Mouse (Mus musculus): ENCODE data around the gene Clpp.

Gene Clpp

DNA sequence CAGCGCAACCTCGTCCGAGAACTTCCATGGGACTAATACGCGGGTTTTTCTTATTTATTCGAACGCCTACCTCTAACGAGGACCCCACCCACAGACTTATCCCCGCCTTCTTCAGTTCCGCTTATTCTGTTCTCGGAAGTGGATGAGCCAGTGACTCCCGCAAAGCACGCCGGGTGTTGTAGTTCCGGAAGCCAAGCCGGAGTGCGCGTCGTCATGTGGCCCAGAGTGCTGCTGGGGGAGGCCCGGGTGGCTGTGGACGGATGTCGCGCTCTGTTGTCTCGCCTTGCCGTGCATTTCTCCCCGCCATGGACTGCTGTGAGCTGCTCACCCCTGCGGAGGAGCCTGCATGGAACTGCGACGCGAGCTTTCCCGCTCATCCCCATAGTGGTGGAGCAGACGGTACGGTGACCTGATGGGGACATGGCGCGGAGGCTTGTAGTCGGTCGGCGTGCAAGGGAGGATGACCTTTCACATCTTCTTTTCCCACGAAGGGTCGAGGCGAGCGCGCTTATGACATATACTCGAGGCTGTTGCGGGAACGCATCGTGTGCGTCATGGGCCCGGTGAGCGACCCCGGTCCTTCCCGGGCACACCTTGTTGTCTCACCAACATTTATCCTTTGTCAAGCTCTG is at the start of gene Clpp:
Gene Clpp, plus strand, starts transcription at position 191 of the 632 bp plus-strand sequence.
- peak; percentile 96 for DNase-seq (ENCODE audit: extremely low read depth, low read depth)

DNA sequence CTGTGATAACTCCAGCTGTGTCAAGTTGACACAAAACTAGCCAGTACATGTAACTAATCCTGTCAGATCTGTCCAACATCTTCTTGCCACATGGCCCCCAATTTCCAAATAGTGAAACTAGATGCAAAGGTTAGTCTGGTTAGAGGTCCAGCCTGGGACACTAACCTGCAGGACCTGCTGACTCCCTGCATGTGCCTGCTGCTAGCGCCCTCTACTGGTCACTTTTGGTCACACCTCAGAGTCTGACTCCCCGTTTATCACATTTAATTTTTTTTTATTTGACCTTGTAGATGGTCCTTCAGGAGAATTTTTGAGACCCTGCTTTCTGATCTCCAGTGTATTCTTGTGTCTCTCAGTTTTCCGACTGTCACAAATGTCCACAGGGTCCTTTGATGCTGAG is 39.2 kb upstream of the Clpp start:
- peak; percentile 57 for DNase-seq (ENCODE audit: extremely low read depth, low read depth)

GRCm38 (mm10) chr17:56952639-56953038 is 37.5 kb upstream of the Clpp start:
- no peak for DNase-seq (ENCODE audit: extremely low read depth, low read depth)

DNA sequence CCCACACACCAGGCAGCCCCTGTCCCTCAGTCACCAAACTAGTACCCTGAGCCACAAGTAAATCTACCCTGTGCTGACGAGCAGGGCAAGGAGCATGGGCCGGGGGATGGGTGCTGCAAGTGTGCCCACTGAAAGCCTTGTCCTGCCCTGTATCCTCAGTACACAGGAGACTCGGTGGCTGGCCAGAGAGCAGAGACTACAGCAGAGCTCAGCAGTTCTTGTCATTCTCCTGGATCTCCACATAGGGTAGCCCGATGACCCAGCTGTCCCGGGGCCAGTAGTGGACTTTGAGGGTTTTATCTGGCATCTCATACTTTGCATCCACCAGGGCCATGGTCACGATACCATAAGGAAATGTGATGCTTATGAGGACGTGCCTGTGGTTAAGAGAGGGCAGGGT is 35.2 kb upstream of the Clpp start:
- DNase-seq (ENCODE audit: extremely low read depth, low read depth) = no peak

- peak; percentile 54 for DNase-seq (ENCODE audit: extremely low read depth, low read depth)
Observed at GRCm38 (mm10) chr17:56957763-56958429, 32.2 kb upstream of the Clpp start.

DNA sequence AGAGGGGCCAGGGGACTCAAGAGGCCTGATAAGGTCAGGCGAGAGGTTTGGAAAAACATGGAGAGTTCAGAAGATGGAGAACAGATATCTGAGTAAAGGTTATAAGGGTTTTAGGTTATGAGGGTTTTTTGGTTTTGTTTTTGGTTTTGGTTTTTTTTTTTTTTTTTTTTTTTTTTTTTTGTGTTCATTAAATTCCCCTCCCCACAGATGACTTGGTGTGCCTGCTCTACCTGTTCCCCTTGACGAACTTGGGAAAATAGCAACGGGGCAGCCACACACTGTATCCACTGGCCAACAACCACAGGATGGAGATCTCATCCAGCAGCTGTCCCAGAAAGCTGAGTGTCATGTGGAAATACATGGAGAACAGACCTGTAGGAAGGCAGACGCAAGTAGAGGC is 31.4 kb upstream of the Clpp start:
- DNase-seq (ENCODE audit: extremely low read depth, low read depth) = no peak

DNA sequence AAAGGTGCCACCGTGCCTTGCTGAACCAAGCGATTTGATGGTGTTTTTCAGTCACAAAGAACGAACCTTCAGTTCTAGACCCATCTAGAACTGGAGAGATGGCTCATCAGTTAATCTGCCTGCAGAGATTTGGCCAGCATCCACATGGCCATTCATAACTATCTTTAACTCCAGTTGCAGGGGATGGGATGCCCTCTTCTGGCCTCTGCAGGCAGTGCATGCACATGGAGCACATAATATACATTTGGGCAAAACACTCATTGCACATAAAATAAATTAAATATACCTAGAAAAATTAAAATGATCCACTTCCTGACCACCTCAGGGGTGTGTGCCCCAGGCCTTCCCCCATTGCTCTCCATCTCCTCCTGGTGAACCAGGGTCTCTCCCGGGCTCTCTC is 28.2 kb upstream of the Clpp start:
- no peak for DNase-seq (ENCODE audit: extremely low read depth, low read depth)

DNA sequence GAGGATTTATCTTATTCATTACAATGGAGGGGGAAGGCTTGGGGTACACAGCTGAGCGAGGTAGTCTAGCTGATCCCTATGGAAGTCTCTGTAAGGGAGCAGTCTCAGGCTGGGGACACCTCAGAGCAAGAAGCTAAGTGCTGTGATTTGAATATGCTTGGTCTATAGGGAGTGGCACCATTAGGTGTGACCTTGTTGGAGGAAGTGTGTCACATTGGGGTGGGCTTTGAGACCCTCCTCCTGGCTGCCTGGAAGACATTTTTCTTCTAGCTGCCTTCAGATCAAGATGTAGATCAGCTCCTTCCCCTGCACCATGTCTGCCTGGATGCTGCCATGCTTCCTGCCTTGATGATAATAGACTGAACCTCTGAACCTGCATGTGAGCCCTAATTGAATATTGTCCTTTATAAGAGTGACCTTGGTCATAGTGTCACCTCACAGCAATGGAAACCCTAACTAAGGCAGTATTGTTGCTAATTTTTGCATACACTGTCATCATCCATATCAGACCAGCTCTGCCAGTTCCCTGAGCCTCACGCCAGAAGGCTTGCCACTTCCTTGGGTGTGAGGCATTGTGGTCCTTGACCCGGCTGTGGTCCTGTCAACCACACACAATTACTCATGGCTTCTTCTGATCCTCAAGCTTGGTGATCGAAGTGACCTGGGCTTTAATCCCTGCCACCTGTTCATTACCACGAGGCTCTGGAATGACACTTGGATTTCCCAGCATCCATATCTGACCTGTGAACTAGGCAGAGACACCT is 27.3 kb upstream of the Clpp start:
- DNase-seq (ENCODE audit: extremely low read depth, low read depth) = no peak

- no peak for DNase-seq (ENCODE audit: extremely low read depth, low read depth)
Observed at GRCm38 (mm10) chr17:56963646-56964045, 26.5 kb upstream of the Clpp start.

DNA sequence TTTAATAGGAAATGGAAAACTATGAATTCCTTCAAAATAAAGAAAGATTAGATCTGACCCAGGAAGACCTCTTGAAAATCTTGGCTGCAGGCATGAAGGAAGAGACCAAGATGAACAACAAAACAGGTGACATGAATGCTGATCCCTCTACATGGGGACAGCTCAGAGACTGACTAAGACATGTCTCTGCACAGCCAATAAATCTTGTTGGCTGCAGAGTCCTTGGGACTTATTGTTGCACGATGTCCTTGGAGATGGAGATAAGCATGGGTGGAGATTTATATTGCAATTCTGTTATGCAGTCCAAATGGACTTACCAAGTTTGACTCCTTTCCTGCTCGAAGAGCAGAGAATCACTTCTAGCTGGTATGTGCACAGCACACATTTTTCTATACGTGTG is 20.8 kb upstream of the Clpp start:
- DNase-seq (ENCODE audit: extremely low read depth, low read depth) = no peak

DNA sequence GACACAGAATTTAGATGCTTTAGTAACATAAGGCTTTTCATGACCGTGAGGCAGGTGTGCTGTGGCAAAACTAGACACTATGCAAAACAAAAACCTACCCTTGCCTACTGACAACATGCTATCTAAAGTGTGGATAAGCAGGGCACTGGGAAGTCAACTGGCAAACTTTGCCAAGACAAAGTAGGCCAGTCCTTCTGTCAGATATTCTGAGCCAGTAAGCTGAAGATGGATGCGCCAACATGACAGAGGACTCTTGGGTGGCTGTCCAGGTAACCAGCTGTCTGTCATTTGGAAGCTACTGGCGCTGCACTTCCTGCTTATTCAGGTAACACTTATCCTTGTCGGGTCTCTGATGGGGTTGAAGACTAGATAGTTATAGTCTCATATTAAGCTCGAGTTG is 20.0 kb upstream of the Clpp start:
- DNase-seq (ENCODE audit: extremely low read depth, low read depth) = no peak

DNA sequence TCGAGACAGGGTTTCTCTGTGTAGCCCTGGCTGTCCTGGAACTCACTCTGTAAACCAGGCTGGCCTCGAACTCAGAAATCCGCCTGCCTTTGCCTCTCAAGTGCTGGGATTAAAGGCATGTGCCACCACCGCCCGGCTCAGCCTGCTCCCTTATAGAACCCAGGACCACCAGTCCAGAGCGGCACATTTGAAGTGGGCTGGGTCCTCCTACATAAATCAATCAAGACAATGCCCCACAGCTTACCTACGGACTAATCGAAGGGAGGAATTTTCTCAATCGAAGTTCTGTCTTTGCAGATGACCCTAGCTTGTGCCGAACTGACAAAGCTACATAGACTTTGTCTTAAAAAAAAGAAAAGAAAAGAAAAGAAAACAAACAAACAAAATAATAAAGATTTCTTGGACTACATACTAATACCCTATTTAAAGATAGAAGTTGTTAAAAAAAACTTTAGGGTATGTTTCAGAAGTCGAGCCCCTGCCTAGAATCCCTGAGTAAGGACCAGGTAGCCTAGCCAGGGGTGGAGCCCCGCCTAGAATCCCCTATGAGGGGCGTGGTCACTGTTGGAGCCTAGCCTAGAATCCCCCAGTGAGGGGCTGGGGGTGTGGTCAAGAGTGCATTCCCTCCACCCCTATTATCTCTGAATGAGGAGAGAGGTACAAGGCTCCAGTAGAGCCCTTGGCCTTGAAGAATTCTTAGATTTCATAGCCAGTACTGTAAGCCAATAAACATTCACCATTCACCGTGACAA is 16.0 kb upstream of the Clpp start:
- no peak for DNase-seq (ENCODE audit: extremely low read depth, low read depth)

- DNase-seq (ENCODE audit: extremely low read depth, low read depth) = no peak
Observed at GRCm38 (mm10) chr17:56974708-56975240, 15.3 kb upstream of the Clpp start.

- DNase-seq (ENCODE audit: extremely low read depth, low read depth) = no peak
Observed at GRCm38 (mm10) chr17:56975391-56975790, 14.7 kb upstream of the Clpp start.

GRCm38 (mm10) chr17:56976531-56977390 is 13.3 kb upstream of the Clpp start:
- DNase-seq (ENCODE audit: extremely low read depth, low read depth) = no peak

- DNase-seq (ENCODE audit: extremely low read depth, low read depth) = no peak
Observed at GRCm38 (mm10) chr17:56979524-56979923, 10.6 kb upstream of the Clpp start.

GRCm38 (mm10) chr17:56981049-56981448 is 9.1 kb upstream of the Clpp start:
- DNase-seq (ENCODE audit: extremely low read depth, low read depth) = no peak

DNA sequence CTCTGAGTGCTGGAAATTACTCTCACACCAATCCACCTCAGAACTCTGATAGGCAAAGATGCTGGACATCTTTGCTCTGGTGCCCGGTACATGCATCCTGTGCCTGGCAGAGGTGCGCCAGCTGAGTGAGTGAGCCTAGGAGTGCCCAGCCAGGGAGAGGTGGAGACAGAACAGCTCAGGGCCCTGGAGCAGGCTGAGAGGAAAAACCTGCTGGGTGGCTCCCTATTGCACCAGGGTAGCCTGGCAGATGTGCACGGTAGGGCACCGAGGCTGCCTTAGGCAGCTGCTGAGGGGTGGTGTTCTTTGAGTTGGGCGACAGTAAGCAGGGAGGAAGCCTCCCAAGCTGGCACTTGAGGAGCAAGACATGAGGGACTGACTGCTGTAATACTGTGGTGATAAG is 8.1 kb upstream of the Clpp start, which contains the start of gene Acer1:
Gene Acer1, minus strand, starts transcription at position 114 of the 400 bp plus-strand sequence.
- no peak for DNase-seq (ENCODE audit: extremely low read depth, low read depth)

DNA sequence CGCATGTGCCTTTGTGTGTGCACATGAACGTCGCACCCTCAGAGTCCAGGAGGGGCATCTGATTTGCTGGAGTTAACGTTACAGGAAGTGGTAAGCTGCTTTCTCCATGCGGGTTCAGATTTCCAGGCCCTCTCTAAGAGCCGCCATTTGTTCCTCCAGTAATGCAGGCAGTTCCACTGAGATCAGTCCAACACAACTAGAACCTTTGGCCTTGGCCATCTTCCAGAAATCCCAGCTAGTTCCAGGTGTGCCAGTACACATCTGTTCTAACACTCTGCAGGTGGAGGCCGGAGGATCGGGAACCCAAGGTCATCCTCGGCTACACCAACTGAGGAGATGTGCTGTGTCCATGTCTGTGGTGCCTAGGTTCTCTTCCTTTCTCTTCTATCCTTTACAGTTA is 5.2 kb upstream of the Clpp start:
- DNase-seq (ENCODE audit: extremely low read depth, low read depth) = no peak

GRCm38 (mm10) chr17:56985656-56986055 is 4.4 kb upstream of the Clpp start:
- DNase-seq (ENCODE audit: extremely low read depth, low read depth) = no peak
